Mouse (Mus musculus) T-cell, adult 2 months (primary cell): ENCODE results near the gene Rnf41.

ENCODE experiments used
- DNase-seq: peaks from one replicate; pipeline ENCODE4 v3.0.0; 2022; ENCODE audit warnings: low spot score

Gene Rnf41

GRCm38 (mm10) chr10:128388941-128389340 lies 22.5 kb upstream of the Rnf41 start:
- DNase-seq, result no peak

DNA sequence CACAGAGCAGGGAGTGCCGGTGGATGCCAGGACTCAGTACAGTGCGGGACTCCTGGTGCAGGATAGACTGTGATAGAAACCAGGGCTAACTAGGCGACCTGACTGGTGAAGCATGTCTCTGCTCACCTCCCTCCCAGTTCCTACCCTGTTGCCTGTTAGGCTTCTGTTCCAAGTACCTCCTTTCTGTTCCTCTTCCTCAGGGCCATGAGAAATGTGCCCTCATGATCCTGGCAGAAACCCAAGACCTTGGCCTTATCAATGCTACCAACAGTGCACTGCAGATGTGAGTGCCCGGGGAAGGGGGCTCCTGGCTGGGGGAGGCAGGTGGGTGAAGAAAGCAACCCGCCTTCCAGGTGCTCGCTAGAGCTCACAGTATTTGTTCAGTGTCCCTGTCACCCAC lies 21.9 kb upstream of the Rnf41 start:
- no peak for DNase-seq

DNA sequence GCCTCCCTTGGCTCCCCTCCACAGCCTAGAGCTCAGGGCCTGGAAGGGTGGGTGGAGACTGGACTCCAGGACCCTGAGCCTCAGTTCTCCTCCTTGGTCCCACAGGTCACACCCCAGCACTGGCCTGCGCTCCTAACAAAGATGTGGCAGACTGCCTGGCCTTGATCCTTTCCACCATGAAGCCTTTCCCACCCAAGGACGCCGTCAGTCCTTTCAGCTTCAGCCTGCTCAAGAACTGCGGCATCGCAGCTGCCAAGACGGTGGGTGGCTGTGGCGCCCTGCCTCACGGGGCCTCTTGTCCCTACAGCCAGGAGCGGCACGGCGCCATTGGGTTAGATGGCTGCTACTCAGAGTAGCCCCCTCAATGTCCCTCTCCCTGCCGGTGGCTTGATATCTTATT lies 21.1 kb upstream of the Rnf41 start:
- DNase-seq, result no peak

DNA sequence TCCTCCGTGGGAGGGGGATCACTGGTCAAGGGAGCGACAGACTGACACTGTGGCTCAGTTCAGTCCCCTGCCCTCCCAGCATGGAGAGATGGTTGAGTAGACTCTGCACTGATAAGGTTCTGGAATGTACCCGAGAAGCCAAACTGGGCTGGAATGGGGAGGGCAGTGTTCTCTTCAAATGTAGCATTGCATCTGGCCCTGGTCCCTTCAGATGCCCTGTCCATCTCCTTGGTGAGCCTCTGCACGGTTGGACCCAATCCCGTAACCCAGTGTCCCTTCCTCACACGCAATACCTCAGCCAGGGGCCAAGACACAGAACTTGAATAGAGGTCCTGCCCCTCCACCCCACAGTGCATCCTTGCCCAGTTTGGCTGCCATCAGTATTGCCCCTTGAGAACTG lies 19.6 kb upstream of the Rnf41 start:
- no peak for DNase-seq

- DNase-seq, result no peak
These were observed 15.3 kb upstream of the Rnf41 start for GRCm38 (mm10) chr10:128396017-128396673.

- no peak for DNase-seq
These were observed 14.7 kb upstream of the Rnf41 start for GRCm38 (mm10) chr10:128396716-128397264.

DNA sequence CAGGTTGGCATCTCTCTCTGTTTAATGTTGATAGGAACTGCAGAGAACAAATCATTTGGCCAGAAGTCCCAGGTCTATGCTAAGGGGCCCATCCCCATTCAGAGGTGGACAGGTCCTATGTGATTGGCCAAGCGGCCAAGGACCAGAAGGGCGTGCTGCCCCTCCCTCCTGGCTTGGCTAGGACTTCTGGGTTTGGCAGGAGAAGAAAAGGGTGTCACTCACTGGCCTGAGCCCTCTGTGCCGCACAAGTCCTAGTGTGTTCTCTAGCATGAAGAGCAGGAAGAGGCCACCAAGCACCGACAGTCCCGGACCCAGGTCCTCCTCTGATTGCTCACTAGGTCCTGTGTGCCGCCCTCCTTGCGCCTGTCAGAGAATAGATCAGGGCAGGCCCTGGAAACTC lies 14.0 kb upstream of the Rnf41 start:
- no peak for DNase-seq

GRCm38 (mm10) chr10:128400338-128400737 lies 11.1 kb upstream of the Rnf41 start:
- DNase-seq, result no peak

- DNase-seq, result no peak
These were observed 10.4 kb upstream of the Rnf41 start, which contains the start of gene Slc39a5 for GRCm38 (mm10) chr10:128401056-128401455. Gene Slc39a5 (minus strand): TSS chr10:128401229.

DNA sequence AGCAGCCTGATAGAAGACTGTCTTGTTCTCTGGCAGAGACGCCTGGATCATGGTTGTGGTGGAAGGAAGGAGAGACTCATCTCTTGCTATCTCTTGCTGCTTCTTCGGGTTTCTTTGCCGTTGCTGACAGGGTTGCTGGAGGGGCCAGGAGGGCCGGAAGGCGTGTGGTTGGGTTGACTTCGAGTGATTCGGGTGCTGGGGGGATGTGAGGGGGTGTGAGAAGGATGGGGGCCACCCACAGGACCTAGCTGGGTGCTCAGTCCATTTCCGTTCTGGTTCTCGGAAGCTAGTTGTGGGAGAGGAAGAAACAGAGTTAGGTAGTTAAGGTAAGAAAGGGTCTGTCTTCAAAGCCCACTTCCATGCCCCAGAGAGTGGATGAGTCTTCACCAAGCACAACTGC lies 9.8 kb upstream of the Rnf41 start:
- DNase-seq, result no peak

- no peak for DNase-seq
These were observed 7.5 kb upstream of the Rnf41 start for GRCm38 (mm10) chr10:128403931-128404330.

DNA sequence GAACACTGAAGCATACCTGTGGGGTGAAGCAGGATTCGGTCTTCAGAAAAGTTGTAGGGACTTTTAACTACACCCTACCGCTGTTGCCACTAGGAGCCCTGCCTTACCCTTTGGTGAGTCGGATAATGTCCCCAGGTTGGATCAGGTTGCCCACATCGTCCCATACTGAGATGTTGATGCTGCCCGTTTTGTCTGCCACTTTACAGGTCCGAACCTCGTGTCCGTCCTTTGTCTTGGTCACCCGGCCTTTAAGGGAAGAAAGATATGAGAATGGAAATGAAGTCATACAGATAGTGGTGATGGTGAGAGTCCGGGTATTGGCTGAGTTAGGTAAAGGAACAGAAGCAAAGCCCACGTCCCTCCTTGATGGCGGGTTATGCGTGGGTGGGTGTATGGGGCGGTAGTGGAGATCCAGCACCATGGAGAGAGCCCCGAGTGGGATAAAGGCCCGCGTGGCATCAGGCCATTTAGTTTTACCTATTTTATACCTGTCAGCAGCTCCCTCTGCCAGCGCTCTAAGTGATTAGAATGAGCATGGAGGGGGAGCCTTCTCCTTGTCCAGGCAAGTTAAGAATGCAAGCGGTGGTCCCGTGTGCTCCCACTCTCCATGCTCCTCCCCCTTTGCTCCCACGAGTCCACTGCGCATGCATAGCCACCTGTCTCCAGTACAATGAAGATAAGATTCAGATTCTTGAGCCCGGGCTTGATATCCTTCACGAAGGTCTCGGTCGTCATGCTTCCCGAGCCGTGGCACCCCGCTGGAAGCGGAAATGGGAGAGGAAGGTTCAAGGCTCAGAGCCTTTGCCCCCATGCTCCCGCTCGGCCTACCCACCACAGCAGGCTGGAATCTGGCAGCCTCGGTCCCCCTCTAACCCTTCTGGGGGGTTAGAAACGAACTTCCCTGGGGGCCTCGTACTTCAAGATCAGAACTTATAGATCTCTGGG lies 2.6 kb upstream of the Rnf41 start:
- DNase-seq, result no peak

DNA sequence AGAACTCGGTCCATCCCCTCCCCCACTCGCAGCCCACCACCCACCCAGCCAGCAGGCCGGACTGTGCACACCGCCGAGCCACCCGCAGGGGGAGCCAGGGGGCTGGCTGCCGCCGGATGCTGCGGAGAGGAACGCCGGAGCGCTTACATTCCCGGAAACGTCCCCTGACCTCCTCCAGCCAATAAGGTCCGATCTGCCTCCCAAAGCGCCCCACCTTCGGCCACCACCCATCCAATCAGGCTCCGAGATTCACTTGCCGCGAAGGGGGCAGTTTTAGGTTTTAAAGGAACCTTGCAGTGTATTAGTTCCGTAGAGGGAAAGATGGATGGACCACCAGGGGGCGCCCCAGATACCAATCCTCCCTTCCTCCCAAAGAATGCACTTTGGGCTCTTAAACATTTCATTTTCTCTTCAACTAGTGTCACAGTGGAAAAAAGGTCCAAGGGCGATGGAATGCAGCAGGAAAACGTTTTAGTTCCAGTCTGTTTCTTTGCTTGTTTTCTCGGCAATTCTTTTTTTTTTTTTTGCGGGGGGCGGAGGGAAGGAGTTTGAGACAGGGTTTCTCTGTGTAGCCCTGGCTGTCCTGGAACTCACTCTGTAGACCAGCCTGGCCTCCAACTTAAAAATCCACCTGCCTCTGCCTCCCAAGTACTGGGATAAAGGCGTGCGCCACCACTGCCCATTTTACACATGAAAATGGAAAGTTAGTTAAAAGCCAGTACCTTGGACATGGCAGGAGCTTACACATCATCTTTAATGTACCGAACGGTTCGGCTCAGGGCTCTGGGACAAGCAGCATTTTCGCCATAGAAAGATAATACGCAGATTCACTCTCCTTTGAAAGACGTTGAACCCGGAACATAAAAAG lies 1.5 kb upstream of the Rnf41 start:
- DNase-seq, result peak; percentile 98

DNA sequence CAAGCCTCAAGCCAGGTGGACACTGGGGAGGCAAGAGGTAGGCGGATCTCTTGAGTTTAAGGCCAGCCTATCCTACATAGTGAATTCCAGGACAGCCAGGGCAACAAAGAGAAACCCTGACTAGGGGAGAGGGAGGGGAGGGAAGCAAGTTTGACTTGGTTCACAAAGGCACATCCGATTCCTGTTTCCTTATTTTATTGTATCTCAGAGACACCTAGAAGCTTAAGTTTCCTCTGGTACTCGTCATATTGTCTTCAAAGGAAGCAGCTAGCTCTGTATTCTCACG lies 954 bp upstream of the Rnf41 start:
- DNase-seq, result no peak

DNA sequence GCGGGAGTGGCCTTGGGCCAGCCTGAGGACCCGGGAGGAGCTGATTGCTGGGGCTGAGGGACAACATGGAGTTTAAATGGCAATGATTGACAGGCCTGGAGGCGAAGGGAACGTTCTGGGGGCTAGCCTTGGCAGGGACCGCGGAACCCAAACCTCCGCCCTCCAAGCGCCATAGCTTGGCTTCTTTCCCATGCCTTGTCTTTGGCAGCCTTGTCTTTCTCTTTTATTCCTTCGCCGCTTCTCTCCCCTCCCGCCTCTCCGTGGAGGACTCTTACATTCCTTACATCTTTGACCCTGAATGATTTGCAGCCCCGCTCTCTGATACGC lies 561 bp downstream of the Rnf41 start:
- no peak for DNase-seq

GRCm38 (mm10) chr10:128412558-128412957 lies 1.1 kb downstream of the Rnf41 start:
- DNase-seq, result no peak

GRCm38 (mm10) chr10:128413076-128413475 lies 1.6 kb downstream of the Rnf41 start:
- no peak for DNase-seq

DNA sequence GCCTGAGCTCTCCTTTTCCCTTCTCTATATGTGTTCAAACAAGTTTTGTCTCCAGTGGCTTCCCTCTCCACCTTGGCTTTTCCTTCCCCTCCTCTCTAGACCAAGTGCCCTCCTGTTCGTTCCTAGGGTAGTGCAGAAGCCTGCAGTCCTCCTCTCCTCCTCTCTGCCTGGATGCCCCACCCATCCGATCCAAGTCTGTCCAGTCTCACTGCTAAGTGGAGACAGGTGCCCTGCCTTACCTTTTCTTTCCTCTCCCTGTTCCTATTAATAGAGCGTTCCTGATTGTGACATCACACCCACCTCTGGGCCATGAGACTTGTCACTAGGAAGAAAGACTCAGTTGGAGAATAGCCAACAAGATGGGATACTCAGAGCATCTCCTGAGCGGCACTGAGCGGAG lies 3.4 kb downstream of the Rnf41 start:
- no peak for DNase-seq

- DNase-seq, result no peak
These were observed 11.0 kb downstream of the Rnf41 start for GRCm38 (mm10) chr10:128422426-128422825.

DNA sequence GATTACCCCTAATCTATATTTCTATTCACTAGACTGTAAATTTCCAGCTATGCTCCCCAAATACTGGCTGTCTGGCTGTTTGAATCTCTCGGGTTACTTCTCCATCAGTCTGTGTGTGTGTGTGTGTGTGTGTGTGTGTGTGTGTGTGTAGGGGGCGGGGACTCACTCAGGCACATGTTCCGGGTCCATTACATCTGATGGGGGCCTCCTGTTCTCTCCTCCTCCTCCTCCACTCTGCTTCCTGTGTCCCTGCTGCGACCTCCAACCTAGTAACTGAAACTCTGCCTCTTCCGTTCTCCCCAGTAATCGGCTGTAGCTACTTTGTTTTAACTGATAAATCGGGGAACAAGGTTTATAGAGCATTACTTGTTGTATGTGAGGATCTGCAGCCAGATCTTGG lies 13.1 kb downstream of the Rnf41 start:
- peak; percentile 55 for DNase-seq

GRCm38 (mm10) chr10:128425260-128425659 lies 13.8 kb downstream of the Rnf41 start:
- no peak for DNase-seq

- DNase-seq, result no peak
These were observed 17.6 kb downstream of the Rnf41 start for GRCm38 (mm10) chr10:128429052-128429451.
